Mouse (Mus musculus) large intestine, adult 2 months (tissue): ENCODE measurements around the gene Dolpp1. TPM values are rescaled to one million over a fixed set of nuclear protein-coding genes. Genes with fewer than 3 reads are reported as not detected.

Experiments used
- DNase-seq: peaks from one replicate; pipeline ENCODE4 v3.0.0-alpha.2; 2012; ENCODE audit warnings: low read depth, low spot score
- WGBS: fragments of 180-500 bp; shearing (Covaris S2); methylation state at CpG from one replicate; pipeline ENCODE4 v1.1.7; 2018; 5-methylcytosine and 5-hydroxymethylcytosine counted together
- polyA plus RNA-seq: library from polyadenylated mRNA; depleted of rRNA; stranded (reverse); fragments of >200 nt; gene quantifications from 2 replicates; pipeline ENCODE4 v1.2.3, GENCODE M21; 2012; rRNA removed

Dolpp1 gene
- 129 and 145 TPM in 2 replicates for polyA plus RNA-seq

GRCm38 (mm10) chr2:30392114-30392576 is at the start of gene Dolpp1:
TSS of gene Dolpp1 (plus strand) at chr2:30392254.
- WGBS, result under 1% methylated on average over 40 of the region's 40 CpGs
- DNase-seq, result peak; percentile 94

GRCm38 (mm10) chr2:30342544-30342943 is 49.5 kb upstream of the Dolpp1 start:
- WGBS, result 91% methylated on average over 7 of the region's 7 CpGs
- DNase-seq, result no peak

GRCm38 (mm10) chr2:30343601-30344137 is 48.4 kb upstream of the Dolpp1 start:
- WGBS, result 57% methylated on average over 14 of the region's 14 CpGs
- DNase-seq, result no peak

GRCm38 (mm10) chr2:30345971-30346676 is 45.9 kb upstream of the Dolpp1 start:
- DNase-seq, result no peak
- WGBS, result 90% methylated on average over 7 of the region's 7 CpGs

GRCm38 (mm10) chr2:30349196-30349595 is 42.9 kb upstream of the Dolpp1 start:
- no peak for DNase-seq
- WGBS, result 93% methylated on average over 6 of the region's 6 CpGs

GRCm38 (mm10) chr2:30351149-30351548 is 40.9 kb upstream of the Dolpp1 start:
- no peak for DNase-seq
- WGBS, result 77% methylated on average over 2 of the region's 2 CpGs

- 18% methylated on average over 4 of the region's 4 CpGs for WGBS
- no peak for DNase-seq
Measured at GRCm38 (mm10) chr2:30355861-30356260, 36.2 kb upstream of the Dolpp1 start.

GRCm38 (mm10) chr2:30356266-30356665 is 35.8 kb upstream of the Dolpp1 start:
- WGBS, result 57% methylated on average over 4 of the region's 4 CpGs
- DNase-seq, result no peak

- WGBS, result 60% methylated on average over 9 of the region's 9 CpGs
- no peak for DNase-seq
Measured at GRCm38 (mm10) chr2:30356906-30357305, 35.1 kb upstream of the Dolpp1 start.

- no peak for DNase-seq
- 56% methylated on average over 8 of the region's 8 CpGs for WGBS
Measured at GRCm38 (mm10) chr2:30357552-30358510, 34.2 kb upstream of the Dolpp1 start.

- no peak for DNase-seq
- 1% methylated on average over 60 of the region's 73 CpGs for WGBS
Measured at GRCm38 (mm10) chr2:30358533-30359531, 33.2 kb upstream of the Dolpp1 start, which contains the start of gene Sh3glb2. TSS of gene Sh3glb2 (minus strand) at chr2:30359337.

- DNase-seq, result peak; percentile 62
- 32% methylated on average over 10 of the region's 10 CpGs for WGBS
Measured at GRCm38 (mm10) chr2:30360626-30361025, 31.4 kb upstream of the Dolpp1 start.

- no peak for DNase-seq
- WGBS, result 79% methylated on average over 5 of the region's 5 CpGs
Measured at GRCm38 (mm10) chr2:30362865-30363264, 29.2 kb upstream of the Dolpp1 start.

GRCm38 (mm10) chr2:30363773-30364650 is 28.0 kb upstream of the Dolpp1 start, which contains the start of gene Miga2:
TSS of gene Miga2 (plus strand) at chr2:30364233.
- under 1% methylated on average over 54 of the region's 54 CpGs for WGBS
- DNase-seq, result peak; percentile 98

- WGBS, result 82% methylated on average over 2 of the region's 2 CpGs
Measured at GRCm38 (mm10) chr2:30365281-30366069, 26.6 kb upstream of the Dolpp1 start.

GRCm38 (mm10) chr2:30366203-30366602 is 25.9 kb upstream of the Dolpp1 start:
- no peak for DNase-seq
- WGBS, result 59% methylated on average over 5 of the region's 5 CpGs

More at GRCm38 (mm10) chr2:30365281-30366069, 26.6 kb upstream of the Dolpp1 start:
- DNase-seq, result no peak

- DNase-seq, result no peak
- 97% methylated on average over 8 of the region's 8 CpGs for WGBS
Measured at GRCm38 (mm10) chr2:30371544-30371943, 20.5 kb upstream of the Dolpp1 start.
